Mouse (Mus musculus) frontal cortex, postnatal 14 days (tissue): ENCODE measurements around the gene Stim1.
A peak's percentile ranks its signal among the peaks of the same experiment; 100 is the strongest.
"Not testable (repeated sequence)": the region's sequence is repeated elsewhere in the genome, so short reads cannot be mapped to it uniquely, and the experiment has no call there.

Experiments used
- DNase-seq, 2 experiments: peaks; one replicate each; pipeline ENCODE4 v3.0.0; 2022; ENCODE audit warnings: low spot score in 2 of 2

Stim1 gene

GRCm38 (mm10) chr7:102249531-102249895, 18.1 kb upstream of the Stim1 start:
- DNase-seq: no peak

- DNase-seq: peak in 1 of 2 experiments; percentile 36
Measured at GRCm38 (mm10) chr7:102249896-102250630, 17.5 kb upstream of the Stim1 start.

- DNase-seq: peak; percentile 75 to 80
Measured at GRCm38 (mm10) chr7:102250631-102251214, 16.9 kb upstream of the Stim1 start.

GRCm38 (mm10) chr7:102253631-102254030, 14.0 kb upstream of the Stim1 start:
- no peak for DNase-seq

- DNase-seq: no peak
Measured at GRCm38 (mm10) chr7:102255954-102256353, 11.7 kb upstream of the Stim1 start, which contains the start of gene Rhog. Rhog (minus strand) TSS chr7:102256054.

GRCm38 (mm10) chr7:102256636-102257035, 11.0 kb upstream of the Stim1 start:
- no peak for DNase-seq

- peak; percentile 61 to 68 for DNase-seq
Measured at GRCm38 (mm10) chr7:102258189-102258588, 9.4 kb upstream of the Stim1 start.

GRCm38 (mm10) chr7:102258753-102259152, 8.9 kb upstream of the Stim1 start:
- no peak for DNase-seq

- DNase-seq: no peak
Measured at GRCm38 (mm10) chr7:102259716-102260479, 7.7 kb upstream of the Stim1 start.

GRCm38 (mm10) chr7:102260518-102260917, 7.1 kb upstream of the Stim1 start:
- no peak for DNase-seq

- DNase-seq: no peak
Measured at GRCm38 (mm10) chr7:102263020-102263419, 4.6 kb upstream of the Stim1 start.

GRCm38 (mm10) chr7:102266021-102266400, 1.6 kb upstream of the Stim1 start:
- DNase-seq: not testable (repeated sequence)

GRCm38 (mm10) chr7:102266401-102267042, 1.1 kb upstream of the Stim1 start:
- DNase-seq: no peak

- peak; percentile 87 to 94 for DNase-seq
Measured at GRCm38 (mm10) chr7:102267113-102267579, 460 bp upstream of the Stim1 start.

GRCm38 (mm10) chr7:102268395-102268748, 766 bp downstream of the Stim1 start:
- DNase-seq: no peak

GRCm38 (mm10) chr7:102272422-102272948, 4.9 kb downstream of the Stim1 start:
- no peak for DNase-seq

- no peak for DNase-seq
Measured at GRCm38 (mm10) chr7:102281403-102281802, 13.8 kb downstream of the Stim1 start.

GRCm38 (mm10) chr7:102282261-102282660, 14.7 kb downstream of the Stim1 start:
- DNase-seq: no peak

- no peak for DNase-seq
Measured at GRCm38 (mm10) chr7:102289466-102289865, 21.9 kb downstream of the Stim1 start.

GRCm38 (mm10) chr7:102292228-102292627, 24.6 kb downstream of the Stim1 start:
- DNase-seq: no peak

- DNase-seq: no peak
Measured at GRCm38 (mm10) chr7:102293234-102293633, 25.6 kb downstream of the Stim1 start.

GRCm38 (mm10) chr7:102300761-102301160, 33.2 kb downstream of the Stim1 start:
- DNase-seq: no peak
